Mouse (Mus musculus): Measurements from ENCODE around the gene Lonp2. TPM values are rescaled to one million over a fixed set of nuclear protein-coding genes. Genes with fewer than 3 reads are reported as not detected.

The Lonp2 gene
- polyA plus RNA-seq, 1 experiment from 2014 or later = 63.2 TPM

GRCm38 (mm10) chr8:86719368-86719767 lies 95.5 kb downstream of the Lonp2 start:
- whole genome bisulfite sequencing = 86% methylated on average over 1 of the region's 1 CpGs
- Histone ChIP-seq H3K36me3 (peaks cover 67% of the 10 kb centered on the region), H3K27me3 (no peaks in the 10 kb centered on the region), H3K9ac (no peak overlapping the region), H3K9me3 (replicated peaks) (no peaks in the 10 kb centered on the region), H3K4me3 (replicated peaks) (no peak overlapping the region), H3K4me1 (no peaks in the 10 kb centered on the region), H3K4me2 (no peak overlapping the region), H3K27ac (no peak overlapping the region)
- ATAC-seq (replicated peaks; ENCODE audit: low FRiP score) = no peak

DNA sequence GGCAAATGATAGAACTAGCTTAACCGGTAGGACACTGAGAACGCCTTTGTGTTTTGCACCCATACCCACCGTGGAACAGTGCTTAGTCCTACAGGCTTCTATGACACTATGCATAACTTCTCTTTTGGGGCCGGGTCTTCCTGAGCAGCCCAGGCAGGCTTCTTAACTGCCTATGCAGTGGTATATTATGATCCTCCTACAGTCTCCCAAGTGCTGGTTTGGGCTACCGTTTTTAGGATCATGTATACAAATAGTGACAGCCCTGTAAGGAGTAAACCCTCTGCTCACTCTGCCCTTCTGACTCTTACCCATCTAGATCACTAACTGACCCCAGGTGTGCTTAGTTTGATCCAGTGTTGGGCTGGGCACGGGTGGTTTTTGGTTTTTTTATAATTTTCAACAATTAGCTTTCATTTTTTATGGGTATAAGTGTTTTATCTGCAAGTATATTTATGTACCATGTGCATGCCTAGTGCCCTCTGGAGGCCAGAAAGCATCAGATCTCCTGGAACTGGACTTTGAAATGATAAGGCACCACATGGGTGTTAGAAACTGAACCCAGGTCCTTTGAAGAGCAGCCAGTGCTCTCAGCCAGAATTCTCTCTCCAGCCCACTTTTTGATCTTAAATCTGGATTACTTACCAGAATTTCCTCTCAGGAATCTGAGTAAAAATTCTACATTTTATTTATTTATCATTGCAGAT lies 97.1 kb downstream of the Lonp2 start:
- Histone ChIP-seq H3K4me1 (no peaks in the 10 kb centered on the region), H3K4me3 (replicated peaks) (no peak overlapping the region), H3K27ac (no peak overlapping the region), H3K4me2 (no peak overlapping the region), H3K9me3 (replicated peaks) (no peaks in the 10 kb centered on the region), H3K27me3 (no peaks in the 10 kb centered on the region), H3K9ac (no peak overlapping the region), H3K36me3 (peaks cover 62% of the 10 kb centered on the region)
- 93% methylated on average over 6 of the region's 6 CpGs for WGBS
- no peak for ATAC-seq (replicated peaks; ENCODE audit: low FRiP score)

DNA sequence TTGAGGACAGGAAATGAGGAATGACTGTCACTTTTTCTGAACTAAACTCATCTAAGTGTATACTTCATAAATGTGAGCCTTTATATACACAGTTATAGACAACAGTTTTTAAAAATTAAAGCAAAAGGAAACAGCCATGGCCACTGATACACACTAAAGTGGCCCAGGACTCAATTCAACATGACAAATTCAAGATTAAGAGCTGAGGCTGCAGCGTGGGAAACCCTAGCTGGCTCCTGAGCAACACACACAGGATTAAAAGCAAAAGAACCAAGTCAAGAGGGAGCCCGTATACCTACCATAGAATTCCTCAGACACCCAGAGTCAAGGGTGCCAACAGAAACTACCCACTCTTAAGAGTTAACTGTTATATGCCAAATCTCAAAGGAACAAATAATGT lies 97.6 kb downstream of the Lonp2 start:
- H3K27ac ChIP-seq = no peak overlapping the region
- H3K9ac ChIP-seq = no peak overlapping the region
- ATAC-seq (replicated peaks; ENCODE audit: low FRiP score) = no peak
- H3K36me3 ChIP-seq = peaks cover 56% of the 10 kb centered on the region
- H3K4me1 ChIP-seq = no peaks in the 10 kb centered on the region
- H3K27me3 ChIP-seq = no peaks in the 10 kb centered on the region
- WGBS = 96% methylated on average over 2 of the region's 2 CpGs
- H3K4me2 ChIP-seq = no peak overlapping the region
- H3K9me3 ChIP-seq (replicated peaks) = no peaks in the 10 kb centered on the region
- no peak overlapping the region for H3K4me3 ChIP-seq (replicated peaks)

DNA sequence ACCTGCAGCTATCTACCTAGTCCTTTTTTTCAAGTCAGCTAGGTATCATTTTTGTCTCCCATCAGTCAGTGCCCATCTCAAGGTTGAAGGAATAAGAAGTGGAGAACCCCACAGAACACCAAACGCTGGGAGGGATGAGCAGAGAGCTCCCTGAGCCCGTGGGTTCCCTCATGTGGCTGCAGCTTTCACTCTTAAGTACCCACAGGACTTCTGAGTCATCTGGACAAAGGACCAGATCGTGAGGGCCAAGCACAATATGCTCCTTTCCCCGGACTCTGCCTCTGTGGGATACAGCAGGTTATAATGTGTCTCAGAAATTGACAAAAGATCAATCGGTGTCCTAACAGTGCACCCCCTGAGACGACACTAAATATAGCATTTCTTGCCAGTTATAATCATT lies 103.1 kb downstream of the Lonp2 start:
- Histone ChIP-seq H3K36me3 (peaks cover 20% of the 10 kb centered on the region), H3K4me2 (no peak overlapping the region), H3K27ac (no peak overlapping the region), H3K27me3 (no peaks in the 10 kb centered on the region), H3K9me3 (replicated peaks) (no peaks in the 10 kb centered on the region), H3K4me3 (replicated peaks) (no peak overlapping the region), H3K4me1 (peaks cover 19% of the 10 kb centered on the region; the same call in 1 of the 2 replicates), H3K9ac (no peak overlapping the region)
- WGBS = 81% methylated on average over 6 of the region's 6 CpGs
- ATAC-seq (replicated peaks; ENCODE audit: low FRiP score) = no peak

DNA sequence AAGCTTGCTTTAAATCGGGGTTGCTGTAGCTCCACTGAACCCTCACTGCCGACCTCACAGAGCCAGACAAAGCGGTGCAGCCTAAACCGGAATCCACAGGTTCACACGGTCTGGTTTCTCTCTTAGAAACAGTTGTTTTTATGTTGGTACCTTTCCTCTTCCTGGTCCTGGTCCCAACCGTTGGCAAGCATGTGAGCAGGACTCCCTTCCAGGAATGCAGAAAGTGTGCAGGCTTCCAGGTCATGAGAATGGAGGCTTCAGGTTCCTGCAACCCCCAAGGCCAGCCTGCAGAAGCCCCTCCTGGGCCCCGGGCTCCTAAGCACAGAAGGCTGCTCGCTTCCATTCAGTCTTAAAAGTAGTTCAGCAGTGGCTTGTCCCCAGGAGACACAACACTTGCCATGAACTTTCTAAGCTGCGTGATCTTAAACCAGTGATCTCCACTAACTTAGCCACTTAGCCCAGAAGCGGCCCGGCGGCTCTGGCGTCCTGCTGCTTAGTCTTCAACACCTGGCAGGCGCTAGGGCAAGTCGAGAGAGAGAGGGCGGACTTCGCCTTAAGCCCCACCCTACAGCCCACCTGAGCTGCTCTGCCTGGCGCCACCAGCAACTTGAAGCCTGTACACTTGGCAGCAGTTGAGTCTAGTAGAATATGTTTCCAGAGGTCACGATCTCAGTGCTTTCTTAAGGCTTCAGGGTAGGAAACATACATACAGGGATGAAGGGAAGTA lies 104.5 kb downstream of the Lonp2 start:
- Histone ChIP-seq H3K9me3 (replicated peaks) (no peaks in the 10 kb centered on the region), H3K36me3 (peaks cover 8% of the 10 kb centered on the region), H3K4me2 (no peak overlapping the region), H3K27ac (peak overlapping the region; percentile 64), H3K4me3 (replicated peaks) (no peak overlapping the region), H3K27me3 (no peaks in the 10 kb centered on the region), H3K4me1 (peaks cover 19% of the 10 kb centered on the region; the same call in 1 of the 2 replicates), H3K9ac (no peak overlapping the region)
- no peak for ATAC-seq (replicated peaks; ENCODE audit: low FRiP score)
- 67% methylated on average over 19 of the region's 19 CpGs for WGBS

- H3K9me3 ChIP-seq (replicated peaks) = no peaks in the 10 kb centered on the region
- no peak overlapping the region for H3K4me2 ChIP-seq
- no peak for ATAC-seq (replicated peaks; ENCODE audit: low FRiP score)
- no peak overlapping the region for H3K27ac ChIP-seq
- peaks cover 29% of the 10 kb centered on the region for H3K4me1 ChIP-seq
- no peak overlapping the region for H3K4me3 ChIP-seq (replicated peaks)
- no peaks in the 10 kb centered on the region for H3K27me3 ChIP-seq
- 49% methylated on average over 3 of the region's 3 CpGs for WGBS
- no peak overlapping the region for H3K9ac ChIP-seq
- H3K36me3 ChIP-seq = peaks cover 3% of the 10 kb centered on the region; the same call in 1 of the 2 replicates
Measured at GRCm38 (mm10) chr8:86730303-86730702, 106.5 kb downstream of the Lonp2 start.

GRCm38 (mm10) chr8:86730860-86731259 lies 107.0 kb downstream of the Lonp2 start:
- Histone ChIP-seq H3K4me1 (peaks cover 34% of the 10 kb centered on the region), H3K9ac (no peak overlapping the region), H3K27me3 (no peaks in the 10 kb centered on the region), H3K27ac (no peak overlapping the region), H3K9me3 (replicated peaks) (no peaks in the 10 kb centered on the region), H3K36me3 (no peaks in the 10 kb centered on the region; the same call in 1 of the 2 replicates), H3K4me3 (replicated peaks) (no peak overlapping the region), H3K4me2 (no peak overlapping the region)
- WGBS = 93% methylated on average over 1 of the region's 1 CpGs
- ATAC-seq (replicated peaks; ENCODE audit: low FRiP score) = no peak

DNA sequence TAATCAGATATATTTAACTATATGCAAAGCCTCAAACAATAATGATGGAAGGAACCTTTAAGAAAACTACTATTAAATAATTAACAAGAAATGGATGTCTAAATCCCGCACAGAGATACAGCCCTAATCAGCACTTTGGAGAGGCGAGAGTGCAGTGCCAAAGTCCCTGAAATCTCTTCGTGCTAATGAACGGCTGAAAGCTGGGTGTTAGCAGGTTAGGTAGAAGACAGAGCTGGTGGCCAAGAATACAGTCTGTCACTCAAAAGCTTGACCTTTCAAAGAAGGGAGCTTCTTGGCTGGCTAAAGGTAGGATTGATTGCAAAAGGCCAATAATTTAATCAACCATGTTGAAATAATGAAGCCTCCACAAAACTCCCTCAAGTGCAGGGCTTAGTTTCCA lies 110.3 kb downstream of the Lonp2 start:
- Histone ChIP-seq H3K4me1 (peaks cover 33% of the 10 kb centered on the region), H3K27ac (no peak overlapping the region), H3K9ac (no peak overlapping the region), H3K9me3 (replicated peaks) (no peaks in the 10 kb centered on the region), H3K27me3 (no peaks in the 10 kb centered on the region), H3K4me3 (replicated peaks) (no peak overlapping the region), H3K36me3 (no peaks in the 10 kb centered on the region), H3K4me2 (no peak overlapping the region)
- 67% methylated on average over 4 of the region's 4 CpGs for WGBS
- ATAC-seq (replicated peaks; ENCODE audit: low FRiP score) = no peak

- H3K4me1 ChIP-seq = peaks cover 33% of the 10 kb centered on the region
- 72% methylated on average over 1 of the region's 1 CpGs for WGBS
- H3K9ac ChIP-seq = no peak overlapping the region
- no peak for ATAC-seq (replicated peaks; ENCODE audit: low FRiP score)
- H3K27me3 ChIP-seq = no peaks in the 10 kb centered on the region
- no peaks in the 10 kb centered on the region for H3K9me3 ChIP-seq (replicated peaks)
- 0 out of 2 replicates have a peak overlapping the region, but pooled peaks have one; percentile 30 for H3K27ac ChIP-seq
- H3K36me3 ChIP-seq = no peaks in the 10 kb centered on the region
- no peak overlapping the region for H3K4me2 ChIP-seq
- H3K4me3 ChIP-seq (replicated peaks) = no peak overlapping the region
Measured at GRCm38 (mm10) chr8:86734954-86735353, 111.1 kb downstream of the Lonp2 start.

DNA sequence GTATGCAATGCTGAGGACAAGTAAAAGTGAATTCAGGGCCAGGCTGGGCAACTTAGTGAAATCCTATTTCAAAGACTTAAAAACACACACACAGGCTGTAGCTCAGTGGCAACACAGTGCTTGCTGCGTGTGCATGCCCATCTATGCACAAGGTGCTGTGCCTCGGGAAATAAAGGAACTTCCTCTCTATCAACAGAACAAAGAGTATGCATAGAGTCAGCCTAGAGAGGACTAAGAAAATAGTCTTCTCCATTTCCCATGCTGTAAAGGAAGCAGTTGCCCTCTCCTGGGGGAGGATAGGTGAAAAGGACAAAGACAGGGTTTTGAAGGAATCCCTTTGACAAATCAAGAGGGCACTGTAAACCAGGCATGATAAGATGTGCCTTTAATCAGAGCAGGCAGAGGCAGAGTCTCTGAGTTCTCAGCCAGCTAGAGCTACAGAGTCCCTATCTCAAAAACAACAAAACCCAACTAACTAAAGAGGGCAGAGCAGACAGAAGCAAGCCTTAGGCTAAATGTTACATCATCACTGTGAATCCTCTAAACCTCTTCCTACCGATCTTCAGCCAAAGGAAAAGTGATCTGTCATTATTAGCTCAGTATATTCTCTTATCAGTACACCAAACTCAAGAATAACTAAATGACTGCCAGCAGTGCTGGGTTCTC lies 111.7 kb downstream of the Lonp2 start:
- H3K27ac ChIP-seq = 0 out of 2 replicates have a peak overlapping the region, but pooled peaks have one; percentile 30
- no peak overlapping the region for H3K4me3 ChIP-seq (replicated peaks)
- ATAC-seq (replicated peaks; ENCODE audit: low FRiP score) = no peak
- no peaks in the 10 kb centered on the region for H3K27me3 ChIP-seq
- peaks cover 29% of the 10 kb centered on the region for H3K4me1 ChIP-seq
- WGBS = 31% methylated on average over 3 of the region's 3 CpGs
- no peak overlapping the region for H3K4me2 ChIP-seq
- H3K36me3 ChIP-seq = no peaks in the 10 kb centered on the region
- H3K9me3 ChIP-seq (replicated peaks) = no peaks in the 10 kb centered on the region
- H3K9ac ChIP-seq = no peak overlapping the region

DNA sequence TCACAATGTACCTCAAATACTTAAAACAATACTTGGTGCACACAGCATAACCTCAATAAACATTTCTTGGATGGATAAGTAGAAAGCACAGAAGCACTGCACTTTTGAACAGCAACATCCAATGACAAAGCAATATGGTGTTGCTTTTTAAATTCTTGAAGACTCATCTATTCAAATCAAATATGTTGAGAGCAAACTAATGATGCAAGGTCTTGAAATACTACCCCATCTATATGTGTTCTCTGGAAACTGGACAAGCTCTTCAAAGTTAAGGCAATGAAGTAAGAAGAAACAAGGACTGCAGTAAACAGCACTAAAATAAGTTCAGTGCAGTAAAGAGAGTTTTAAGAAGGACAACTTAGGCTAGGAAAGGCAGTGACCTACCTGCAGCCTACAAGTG lies 117.1 kb downstream of the Lonp2 start:
- Histone ChIP-seq H3K4me2 (no peak overlapping the region), H3K9me3 (replicated peaks) (no peaks in the 10 kb centered on the region), H3K4me1 (peaks cover 29% of the 10 kb centered on the region), H3K27ac (no peak overlapping the region), H3K27me3 (no peaks in the 10 kb centered on the region), H3K36me3 (no peaks in the 10 kb centered on the region), H3K4me3 (replicated peaks) (no peak overlapping the region), H3K9ac (no peak overlapping the region)
- ATAC-seq (replicated peaks; ENCODE audit: low FRiP score) = no peak

GRCm38 (mm10) chr8:86741627-86742026 lies 117.8 kb downstream of the Lonp2 start:
- no peaks in the 10 kb centered on the region for H3K36me3 ChIP-seq
- no peaks in the 10 kb centered on the region for H3K27me3 ChIP-seq
- H3K9ac ChIP-seq = no peak overlapping the region
- H3K9me3 ChIP-seq (replicated peaks) = no peaks in the 10 kb centered on the region
- no peak overlapping the region for H3K4me2 ChIP-seq
- H3K4me3 ChIP-seq (replicated peaks) = no peak overlapping the region
- no peak for ATAC-seq (replicated peaks; ENCODE audit: low FRiP score)
- H3K4me1 ChIP-seq = peaks cover 28% of the 10 kb centered on the region
- no peak overlapping the region for H3K27ac ChIP-seq

Data from kidney, embryonic 15.5 days (tissue).